Mouse (Mus musculus) spleen, adult 2 months (tissue): ENCODE measurements around the gene Usp2.

Experiments used
- CTCF ChIP-seq: fragments of 200-500 bp; IDR thresholded peaks from 2 replicates; pipeline ENCODE4 v1.5.1; 2011; ENCODE audit warnings: mild to moderate bottlenecking, inconsistent platforms; ENCODE audit not compliant: insufficient read depth, insufficient read length, insufficient replicate concordance; ENCODE audit errors: extremely low read depth
- POLR2A ChIP-seq: fragments of 200-500 bp; IDR thresholded peaks from 2 replicates; pipeline ENCODE4 v1.6.1; 2011; ENCODE audit warnings: low read depth, low read length, inconsistent platforms

DNA sequence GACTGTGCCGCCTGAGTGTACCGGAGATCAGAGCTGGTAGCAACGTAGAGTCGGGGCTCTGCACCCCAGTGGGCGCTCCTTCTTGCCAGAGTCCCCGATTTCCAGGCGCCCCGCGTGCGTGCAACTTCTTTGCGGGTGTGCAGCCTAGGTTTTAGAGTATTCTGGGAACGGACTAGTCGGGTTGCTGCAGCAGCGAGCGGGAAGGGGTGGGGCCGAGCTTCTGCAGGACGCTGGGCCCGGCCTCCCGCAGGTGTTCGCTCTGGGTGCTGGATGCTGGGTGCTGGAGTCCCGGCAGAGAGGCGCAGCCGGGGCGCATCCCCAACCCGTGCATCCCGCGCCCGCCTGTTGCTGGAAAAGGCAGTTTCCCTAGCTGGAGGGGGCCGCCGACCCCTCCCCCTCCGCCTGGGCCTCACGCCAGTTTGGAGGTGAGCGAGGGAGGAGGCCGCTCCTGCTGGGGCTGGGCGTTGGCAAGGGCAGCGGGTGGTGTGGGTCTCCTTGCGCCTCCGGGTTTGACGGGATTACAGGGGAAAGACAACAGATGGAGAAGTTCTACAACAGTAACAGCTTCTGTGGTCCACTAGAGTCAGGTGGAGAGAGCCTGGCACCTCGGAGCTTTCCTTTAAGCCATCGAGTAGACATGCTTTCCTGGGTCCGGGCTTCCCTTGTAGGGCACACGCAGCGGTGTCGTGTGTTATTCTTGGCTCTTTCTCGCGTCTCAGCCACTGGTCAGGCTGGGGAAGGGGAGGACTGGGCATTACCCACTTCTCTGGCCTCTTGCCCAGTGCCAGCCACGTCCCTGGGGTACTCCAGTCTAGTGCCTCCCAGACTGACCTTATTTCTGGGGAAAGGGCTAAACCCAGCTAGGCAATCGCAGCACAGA lies 68.3 kb downstream of the Usp2 start:
- TF ChIP-seq CTCF (no peak), POLR2A (no peak)
